In genomic region chr4:95191654-95192406, GRCm38 (mm10) we compare ENCODE assay signal across 21 mouse cellular contexts.
"Had no signal": no experiment of that assay in that cellular context is flagged by ENCODE, and none has a peak within 500 bp of the region (broad histone marks: within the 10 kb centered on the region; RNA-seq: fewer than 3 reads in every experiment).

No protein-coding gene starts in this region.

- H3K4me2 ChIP-seq: limb, embryonic 12.5 days; limb, embryonic 15.5 days; midbrain, embryonic 13.5 days; neural tube, embryonic 12.5 days; neural tube, embryonic 15.5 days had no signal

- H3K36me3 ChIP-seq: limb, embryonic 12.5 days; limb, embryonic 15.5 days; liver, embryonic 12.5 days; midbrain, embryonic 10.5 days; midbrain, embryonic 13.5 days; neural tube, embryonic 12.5 days; neural tube, embryonic 15.5 days had no signal

- H3K27me3 ChIP-seq: limb, embryonic 12.5 days; limb, embryonic 15.5 days; megakaryocyte, embryonic 14.5 days; neural tube, embryonic 12.5 days; neural tube, embryonic 15.5 days had no signal

- DNase-seq: kidney, adult 18-20 months; kidney, adult 9 months; kidney, postnatal 14 days; kidney, postnatal 4 days; lung, adult 2 months; lung, postnatal 14 days; lung, postnatal 4 days; right cerebral cortex, adult 18-20 months; right cerebral cortex, postnatal 14 days; right cerebral cortex, postnatal 4 days; thymus, adult 18-20 months; thymus, postnatal 25 days had no signal

- H3K9me3 ChIP-seq: limb, embryonic 12.5 days; limb, embryonic 15.5 days; liver, embryonic 12.5 days; megakaryocyte, embryonic 14.5 days; midbrain, embryonic 10.5 days; midbrain, embryonic 13.5 days; neural tube, embryonic 12.5 days; neural tube, embryonic 15.5 days had no signal

- H3K27ac ChIP-seq: limb, embryonic 12.5 days; limb, embryonic 15.5 days; midbrain, embryonic 10.5 days; midbrain, embryonic 13.5 days; neural tube, embryonic 12.5 days; neural tube, embryonic 15.5 days had no signal

- ATAC-seq: intestine, embryonic 16.5 days; midbrain, embryonic 13.5 days had no signal

- H3K4me3 ChIP-seq: limb, embryonic 12.5 days; limb, embryonic 15.5 days; liver, embryonic 12.5 days; megakaryocyte, embryonic 14.5 days; midbrain, embryonic 10.5 days; midbrain, embryonic 13.5 days; neural tube, embryonic 12.5 days; neural tube, embryonic 15.5 days had no signal

- H3K9ac ChIP-seq: limb, embryonic 12.5 days; limb, embryonic 15.5 days; liver, embryonic 12.5 days; midbrain, embryonic 13.5 days; neural tube, embryonic 12.5 days; neural tube, embryonic 15.5 days had no signal

- H3K4me1 ChIP-seq: midbrain, embryonic 10.5 days; midbrain, embryonic 13.5 days; neural tube, embryonic 12.5 days; neural tube, embryonic 15.5 days had no signal
